Mouse (Mus musculus): Measurements from ENCODE around the gene Disc1.

DNA sequence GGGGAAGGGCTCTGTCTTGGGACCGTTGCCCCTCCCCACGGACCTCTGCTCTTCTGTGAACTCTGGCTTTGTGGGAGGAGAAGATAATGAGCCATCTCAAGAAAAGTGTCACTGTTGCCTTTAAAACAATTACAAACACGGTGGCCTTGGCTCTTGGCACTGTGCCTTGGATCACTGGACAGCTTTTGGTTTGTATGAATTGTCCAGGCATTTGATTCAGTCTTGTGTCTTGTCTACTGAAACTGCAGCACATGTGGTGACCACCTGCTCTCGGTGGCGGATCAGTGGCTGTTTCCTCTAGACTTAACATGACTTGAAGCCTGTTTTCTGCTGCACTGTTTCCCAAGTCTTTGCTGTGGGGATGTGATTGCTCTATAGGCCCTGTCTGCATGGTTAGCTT, 44.1 kb downstream of the Disc1 start:
- TF ChIP-seq CTCF (IDR thresholded peaks at IDR 0.05; ENCODE audit: control insufficient read depth, insufficient read depth, insufficient read length) = no peak
- TF ChIP-seq MAX (IDR thresholded peaks at IDR 0.05) = no peak
- no peak for TF ChIP-seq USF1 (IDR thresholded peaks at IDR 0.05; ENCODE audit: low read depth)
- no peak for TF ChIP-seq MYOD1 (IDR thresholded peaks at IDR 0.05; ENCODE audit: control insufficient read depth, insufficient read length, low read depth)
